In the genomic region with DNA sequence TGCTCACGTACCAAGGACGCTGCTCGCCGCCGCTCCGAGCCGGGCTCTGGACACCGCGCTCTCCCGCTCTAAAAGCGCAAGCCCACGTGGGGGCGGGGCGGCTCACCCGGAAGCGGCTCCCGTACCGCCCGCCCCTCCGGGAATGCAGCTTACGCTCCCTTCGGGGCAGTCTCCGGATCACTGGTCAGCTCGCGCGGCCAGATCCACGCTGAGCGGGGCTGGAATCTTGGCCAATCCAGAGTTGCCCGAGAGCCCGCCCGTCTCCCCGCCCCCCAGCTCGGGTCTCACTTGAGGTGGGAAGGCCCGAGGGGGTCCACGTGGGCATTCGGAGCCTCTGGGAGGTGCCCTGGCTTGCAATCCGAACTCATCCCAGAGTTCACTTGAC, we compare ENCODE assay signal across 8 mouse cellular contexts. TPM values are rescaled to one million over a fixed set of nuclear protein-coding genes. Genes with fewer than 3 reads are reported as not detected.
DNase-seq lines count a peak whose midpoint lies in the region; ATAC-seq lines count a peak whose summit lies in the region.

A gene (minus strand): TSS at position 70 of the 385 bp plus-strand sequence.

- peak within 1 kb of the TSS; percentile 77 for H3K9ac ChIP-seq in intestine, embryonic 14.5 days (ENCODE audit: low read length)

- H3K9me3 ChIP-seq in intestine, embryonic 14.5 days (ENCODE audit: control insufficient read depth, low read length), result no peaks in the 10 kb centered on the region
- no peaks in the 10 kb centered on the region for H3K9me3 ChIP-seq in midbrain, embryonic 10.5 days (replicated peaks)

- H3K36me3 ChIP-seq in intestine, embryonic 14.5 days (ENCODE audit: control insufficient read depth, insufficient read depth, low read length), result peaks cover 17% of the 10 kb centered on the region
- peaks cover 24% of the 10 kb centered on the region for H3K36me3 ChIP-seq in midbrain, embryonic 10.5 days

- peak; percentile 92 for DNase-seq in adrenal gland, adult 8-10 months
- DNase-seq in embryo, embryonic 11 days, result peak; percentile 95
- DNase-seq in gastrocnemius, postnatal 25 days, result peak; percentile 86
- peak; percentile 92 for DNase-seq in intestine, embryonic 14.5 days (ENCODE audit: low spot score)
- peak; percentile 83 to 86 for DNase-seq in left cerebral cortex, postnatal 36 days (ENCODE audit: low spot score in 2 of 2)
- peak; percentile 90 for DNase-seq in midbrain, embryonic 10.5 days (ENCODE audit: low spot score)
- DNase-seq in right cerebral cortex, postnatal 36 days (ENCODE audit: low spot score in 2 of 2), result peak; percentile 63 to 68
- peak; percentile 86 to 87 for DNase-seq in urinary bladder, postnatal 4 days (ENCODE audit: low spot score in 2 of 2)

- peaks cover 35% of the 10 kb centered on the region for H3K4me1 ChIP-seq in intestine, embryonic 14.5 days (replicated peaks; ENCODE audit: control insufficient read depth, insufficient read depth, low read length)
- H3K4me1 ChIP-seq in midbrain, embryonic 10.5 days, result peaks cover 59% of the 10 kb centered on the region

- H3K4me3 ChIP-seq in intestine, embryonic 14.5 days (ENCODE audit: low read depth, low read length), result peak within 1 kb of the TSS; percentile 81
- peak within 1 kb of the TSS; percentile 82 for H3K4me3 ChIP-seq in midbrain, embryonic 10.5 days

- peak within 1 kb of the TSS; percentile 90 for H3K27ac ChIP-seq in intestine, embryonic 14.5 days (ENCODE audit: low read depth)
- H3K27ac ChIP-seq in midbrain, embryonic 10.5 days (replicated peaks), result peak within 1 kb of the TSS; percentile 91

- intact Hi-C loops in left cerebral cortex, postnatal 36 days (cut with DNase I), result loop anchor here (5.0 kb wide), 1 partner anchor 63 kb away; no protein-coding TSS in a partner anchor

- peak within 1 kb of the TSS; percentile 78 for H3K4me2 ChIP-seq in intestine, embryonic 14.5 days (ENCODE audit: low read length)

- peak; percentile 85 for ATAC-seq in intestine, embryonic 14.5 days (replicated peaks; ENCODE audit: low FRiP score, low TSS enrichment, low read depth)

- 0% methylated on average over 33 of the region's 37 CpGs for WGBS in intestine, embryonic 14.5 days
- WGBS in midbrain, embryonic 10.5 days, result under 1% methylated on average over 37 of the region's 37 CpGs

- no peaks in the 10 kb centered on the region for H3K27me3 ChIP-seq in intestine, embryonic 14.5 days (replicated peaks; ENCODE audit: control insufficient read depth, insufficient read depth, low read length)
- no peaks in the 10 kb centered on the region for H3K27me3 ChIP-seq in midbrain, embryonic 10.5 days (ENCODE audit: low read depth, poor library complexity, severe bottlenecking)

RNA-seq across cellular contexts. Expression of the gene that starts here (rescaled TPM):
- total RNA-seq in adrenal gland, adult 8-10 months (2022), result 100 to 1,000 TPM; 135 to 180 (median 162) TPM
- total RNA-seq in gastrocnemius, postnatal 25 days (2021), result 10 to 100 TPM; 20.9 to 21.3 TPM
- 146 and 153 TPM in 2 replicates for polyA plus RNA-seq in intestine, embryonic 14.5 days (2014; fragmentation: Nextera tagmentation; extraction: Ambion mirVana)
- 10 to 100 TPM; 28.0 to 28.4 TPM for total RNA-seq in left cerebral cortex, postnatal 36 days (2021)
- 120 and 123 TPM in 2 replicates for polyA plus RNA-seq in midbrain, embryonic 10.5 days (2016; fragmentation: Nextera tagmentation; extraction: Ambion mirVana)

Comparison
In these comparisons a context has a peak if more than half of its experiments do, and no peak if none do; other contexts are left out.
1. Peak in every context shown above with its lines: DNase-seq, ATAC-seq, H3K4me3 ChIP-seq and H3K27ac ChIP-seq.
2. RNA of the gene that starts here (total RNA-seq): 135 to 180 TPM in adrenal gland, adult 8-10 months; 28.0 to 28.4 TPM in left cerebral cortex, postnatal 36 days and 20.9 to 21.3 TPM in gastrocnemius, postnatal 25 days; every median in the first group is over 4 times any median in the second.